Mouse (Mus musculus) lung, embryonic 15.5 days (tissue): Measurements from ENCODE around the gene Bdkrb2. TPM values are rescaled to one million over a fixed set of nuclear protein-coding genes. Genes with fewer than 3 reads are reported as not detected.

Experiments used
- ATAC-seq: fragments of 200-750 bp; cut with Nextera tagmentation; 2 replicates; pipeline ENCODE4 v1.8.0; 2017; ENCODE audit warnings: moderate number of reproducible peaks, borderline replicate concordance; ENCODE audit not compliant: low FRiP score, low TSS enrichment; ENCODE audit errors: extremely low read depth
- H3K27ac ChIP-seq: fragments of 300-500 bp; sonication (generic); 2 replicates; pipeline ENCODE4 v1.5.1; 2015; ENCODE audit warnings: moderate library complexity, mild to moderate bottlenecking, inconsistent platforms
- H3K27me3 ChIP-seq: fragments of 300-500 bp; sonication (generic); 2 replicates; pipeline ENCODE4 v1.6.1; 2015; ENCODE audit warnings: inconsistent platforms
- H3K36me3 ChIP-seq: fragments of 300-500 bp; sonication (generic); 2 replicates; pipeline ENCODE4 v1.6.1; 2015; ENCODE audit warnings: inconsistent platforms
- H3K4me1 ChIP-seq: fragments of 300-500 bp; sonication (generic); 2 replicates; pipeline ENCODE4 v1.6.1; 2015; ENCODE audit warnings: inconsistent platforms
- H3K4me2 ChIP-seq: fragments of 300-500 bp; sonication (generic); 2 replicates; pipeline ENCODE4 v1.6.1; 2015; ENCODE audit warnings: inconsistent platforms, mild to moderate bottlenecking, moderate library complexity
- H3K4me3 ChIP-seq: fragments of 300-500 bp; sonication (generic); 2 replicates; pipeline ENCODE4 v1.5.1; 2015; ENCODE audit warnings: mild to moderate bottlenecking, inconsistent platforms
- H3K9ac ChIP-seq: fragments of 300-500 bp; sonication (generic); 2 replicates; pipeline ENCODE4 v1.6.1; 2015; ENCODE audit warnings: inconsistent platforms
- H3K9me3 ChIP-seq: fragments of 300-500 bp; sonication (generic); 2 replicates; pipeline ENCODE4 v1.6.1; 2016; ENCODE audit warnings: inconsistent platforms
- WGBS: fragments of 180-500 bp; shearing (Covaris S2); methylation state at CpG from one replicate; pipeline ENCODE4 v1.1.7; 2015; 5-methylcytosine and 5-hydroxymethylcytosine counted together
- polyA plus RNA-seq: library from polyadenylated mRNA; unstranded; fragments of >200 nt; fragmentation: Nextera tagmentation; extraction: Ambion mirVana; gene quantifications from 2 replicates; pipeline ENCODE4 v1.2.1, GENCODE M21; 2015

The Bdkrb2 gene
- polyA plus RNA-seq, 1 experiment from 2014 or later = 1.3 TPM

GRCm38 (mm10) chr12:105634374-105635067 lies 71.5 kb downstream of the Bdkrb2 start:
- H3K9ac ChIP-seq = no peak overlapping the region
- no peaks in the 10 kb centered on the region for H3K27me3 ChIP-seq
- H3K4me3 ChIP-seq = no peak overlapping the region
- H3K4me2 ChIP-seq = no peak overlapping the region
- H3K27ac ChIP-seq = no peak overlapping the region
- peaks cover 67% of the 10 kb centered on the region for H3K36me3 ChIP-seq
- no peaks in the 10 kb centered on the region for H3K9me3 ChIP-seq
- no peak for ATAC-seq
- H3K4me1 ChIP-seq = no peaks in the 10 kb centered on the region
- 92% methylated on average over 13 of the region's 13 CpGs for WGBS

GRCm38 (mm10) chr12:105636551-105636950 lies 73.5 kb downstream of the Bdkrb2 start:
- ATAC-seq = no peak
- H3K9me3 ChIP-seq = no peaks in the 10 kb centered on the region
- no peak overlapping the region for H3K27ac ChIP-seq
- no peak overlapping the region for H3K4me3 ChIP-seq
- no peak overlapping the region for H3K9ac ChIP-seq
- H3K4me2 ChIP-seq = no peak overlapping the region
- H3K36me3 ChIP-seq = peaks cover 87% of the 10 kb centered on the region
- WGBS = 93% methylated on average over 9 of the region's 9 CpGs
- H3K4me1 ChIP-seq = no peaks in the 10 kb centered on the region
- H3K27me3 ChIP-seq = no peaks in the 10 kb centered on the region

GRCm38 (mm10) chr12:105637554-105637953 lies 74.5 kb downstream of the Bdkrb2 start:
- Histone ChIP-seq H3K4me3 (no peak overlapping the region), H3K4me1 (0 out of 2 replicates have a peak, but pooled peaks cover 2% of the 10 kb centered on the region), H3K4me2 (no peak overlapping the region), H3K27me3 (no peaks in the 10 kb centered on the region), H3K36me3 (peaks cover 95% of the 10 kb centered on the region), H3K9me3 (no peaks in the 10 kb centered on the region), H3K9ac (no peak overlapping the region), H3K27ac (no peak overlapping the region)
- no peak for ATAC-seq
- WGBS = 72% methylated on average over 4 of the region's 4 CpGs

- Histone ChIP-seq H3K4me1 (0 out of 2 replicates have a peak, but pooled peaks cover 3% of the 10 kb centered on the region), H3K9me3 (no peaks in the 10 kb centered on the region), H3K27me3 (no peaks in the 10 kb centered on the region), H3K36me3 (peaks cover 94% of the 10 kb centered on the region), H3K4me3 (no peak overlapping the region), H3K27ac (no peak overlapping the region), H3K9ac (no peak overlapping the region), H3K4me2 (no peak overlapping the region)
- ATAC-seq = no peak
- 57% methylated on average over 11 of the region's 11 CpGs for WGBS
Measured at GRCm38 (mm10) chr12:105642770-105643321, 79.8 kb downstream of the Bdkrb2 start.

Other genes starting within 250 kb of the Bdkrb2 start
- gene Tunar, start 229.4 kb upstream of the Bdkrb2 start, polyA plus RNA-seq = 0.19 and 0.30 TPM in 2 replicates
- gene D430019H16Rik, start 109.4 kb upstream of the Bdkrb2 start, polyA plus RNA-seq = 1.1 and 1.3 TPM in 2 replicates
- 0.25 TPM in 1 of 2 replicates, not detected in the other for gene Bdkrb1, start 39.9 kb downstream of the Bdkrb2 start, polyA plus RNA-seq
- gene Gskip, start 121.6 kb downstream of the Bdkrb2 start, polyA plus RNA-seq = 28.4 and 29.7 TPM in 2 replicates
- gene Atg2b, start 122.0 kb downstream of the Bdkrb2 start, polyA plus RNA-seq = 10.6 and 11.5 TPM in 2 replicates
- 1.0 and 1.1 TPM in 2 replicates for gene Ak7, start 142.8 kb downstream of the Bdkrb2 start, polyA plus RNA-seq
- gene Papola, start 221.5 kb downstream of the Bdkrb2 start, polyA plus RNA-seq = 209 and 218 TPM in 2 replicates